Mouse (Mus musculus) adrenal gland, adult 18-20 months (tissue): Measurements from ENCODE around the gene Dpm3. TPM values are rescaled to one million over a fixed set of nuclear protein-coding genes. Genes with fewer than 3 reads are reported as not detected.

Experiments used
- microRNA-seq, 2 experiments: library from miRNA; unstranded; fragments of <30 nt; microRNA quantifications; one replicate each; pipeline ENCODE4 v1.2.0; 2021; ENCODE audit warnings: borderline number of aligned reads in 2 of 2
- total RNA-seq, 2 experiments: library from RNA; stranded (reverse); gene quantifications; 1 replicate in 1 of 2; 2 replicates in 1 of 2; pipeline ENCODE4 v1.2.3; 2021

Gene Dpm3
- total RNA-seq, 2 experiments from 2014 or later = 119 to 122 TPM

Small RNAs within 50 kb of the gene (microRNA-seq; reads per million reads assigned to microRNA genes)
- 46.8 to 66.1 reads per million in 2 experiments for gene Mir92b

Other genes starting within 250 kb of the Dpm3 start
- gene Rusc1, start 166.0 kb upstream of the Dpm3 start, total RNA-seq = 10 to 100 TPM; 34.5 to 35.7 TPM
- gene Gm43738, start 158.3 kb upstream of the Dpm3 start, total RNA-seq = not detected
- gene Fdps, start 157.4 kb upstream of the Dpm3 start, total RNA-seq = 100 to 1,000 TPM; 213 to 346 TPM
- gene Pklr, start 123.2 kb upstream of the Dpm3 start, total RNA-seq = not detected
- 1 to 10 TPM; 2.6 to 7.7 TPM for gene Hcn3, start 99.2 kb upstream of the Dpm3 start, total RNA-seq
- 10 to 100 TPM; 45.3 to 64.8 TPM for gene Clk2, start 94.6 kb upstream of the Dpm3 start, total RNA-seq
- 10 to 100 TPM; 72.1 to 87.0 TPM for gene Scamp3, start 81.9 kb upstream of the Dpm3 start, total RNA-seq
- 10 to 100 TPM; 15.4 to 16.2 TPM for gene Fam189b, start 76.2 kb upstream of the Dpm3 start, total RNA-seq
- gene Gba, start 56.4 kb upstream of the Dpm3 start, total RNA-seq = 10 to 100 TPM; 57.1 to 61.9 TPM
- gene Thbs3, start 44.2 kb upstream of the Dpm3 start, total RNA-seq = 10 to 100 TPM in 1 of 2 experiments, 1 to 10 TPM in 1; 7.9 to 14.5 TPM
- gene Mtx1, start 32.3 kb upstream of the Dpm3 start, total RNA-seq = 100 to 1,000 TPM; 141 to 148 TPM
- gene Muc1, start 30.3 kb upstream of the Dpm3 start, total RNA-seq = under 1 TPM; 0.23 to 0.35 TPM
- gene Krtcap2, start 13.4 kb upstream of the Dpm3 start, total RNA-seq = 100 to 1,000 TPM; 108 to 123 TPM
- 1 to 10 TPM; 1.7 to 2.9 TPM for gene Trim46, start 13.0 kb upstream of the Dpm3 start, total RNA-seq
- gene Slc50a1, start 11.2 kb downstream of the Dpm3 start, total RNA-seq = 10 to 100 TPM; 40.9 to 52.4 TPM
- 10 to 100 TPM; 12.2 to 12.6 TPM for gene Efna1, start 21.8 kb downstream of the Dpm3 start, total RNA-seq
- gene Efna3, start 63.6 kb downstream of the Dpm3 start, total RNA-seq = under 1 TPM in 1 of 2 experiments, not detected in 1; 0.42 TPM
- 1 to 10 TPM in 1 of 2 experiments, under 1 TPM in 1; 0.43 to 1.1 TPM for gene Efna4, start 78.7 kb downstream of the Dpm3 start, total RNA-seq
- gene Adam15, start 90.6 kb downstream of the Dpm3 start, total RNA-seq = 10 to 100 TPM; 56.3 to 87.6 TPM
- under 1 TPM; 0.80 to 0.93 TPM for gene Dcst2, start 102.6 kb downstream of the Dpm3 start, total RNA-seq
- gene Dcst1, start 105.9 kb downstream of the Dpm3 start, total RNA-seq = 1 to 10 TPM in 1 of 2 experiments, under 1 TPM in 1; 0.46 to 1.4 TPM
- 100 to 1,000 TPM in 1 of 2 experiments, 10 to 100 TPM in 1; 89.7 to 101 TPM for gene Zbtb7b, start 135.4 kb downstream of the Dpm3 start, total RNA-seq
- gene Lenep, start 143.4 kb downstream of the Dpm3 start, total RNA-seq = under 1 TPM in 1 of 2 experiments, not detected in 1; 0.30 TPM
- 10 to 100 TPM; 28.6 to 37.6 TPM for gene Flad1, start 152.5 kb downstream of the Dpm3 start, total RNA-seq
- gene Cks1b, start 159.0 kb downstream of the Dpm3 start, total RNA-seq = 10 to 100 TPM; 14.3 to 19.6 TPM
- gene Shc1, start 159.1 kb downstream of the Dpm3 start, total RNA-seq = 10 to 100 TPM; 75.5 to 87.1 TPM
- 10 to 100 TPM; 40.7 to 40.9 TPM for gene Pygo2, start 170.9 kb downstream of the Dpm3 start, total RNA-seq
- gene Pbxip1, start 177.3 kb downstream of the Dpm3 start, total RNA-seq = 10 to 100 TPM; 53.2 to 57.8 TPM
- gene Pmvk, start 195.2 kb downstream of the Dpm3 start, total RNA-seq = 10 to 100 TPM; 31.4 to 77.1 TPM